Mouse (Mus musculus) liver, postnatal 0 days (tissue): ENCODE results near the gene Padi4. TPM values are rescaled to one million over a fixed set of nuclear protein-coding genes. Genes with fewer than 3 reads are reported as not detected.

ENCODE experiments used
- ATAC-seq: fragments of 200-750 bp; cut with Nextera tagmentation; 2 replicates; pipeline ENCODE4 v1.8.0; 2017; ENCODE audit warnings: mild to moderate bottlenecking, moderate library complexity
- DNase-seq: peaks from one replicate; pipeline ENCODE4 v3.0.0-alpha.2; 2016
- H3K27ac ChIP-seq: fragments of 300-500 bp; sonication (generic); 2 replicates; pipeline ENCODE4 v1.5.1; 2014; ENCODE audit warnings: antibody characterized with exemption, moderate library complexity, mild to moderate bottlenecking, low read depth
- H3K27me3 ChIP-seq: fragments of 300-500 bp; sonication (generic); 2 replicates; pipeline ENCODE4 v1.6.1; 2014; ENCODE audit warnings: low read length, control low read depth, mixed read lengths; ENCODE audit not compliant: insufficient read depth
- H3K36me3 ChIP-seq: fragments of 300-500 bp; sonication (generic); replicated peaks from 2 replicates; pipeline ENCODE4 v1.6.1; 2014; ENCODE audit warnings: mild to moderate bottlenecking, control low read depth, low read length, moderate library complexity, mixed read lengths; ENCODE audit not compliant: insufficient read depth
- H3K4me1 ChIP-seq: fragments of 300-500 bp; sonication (generic); 2 replicates; pipeline ENCODE4 v1.6.1; 2014; ENCODE audit warnings: antibody characterized with exemption, mild to moderate bottlenecking, control low read depth; ENCODE audit not compliant: insufficient read depth
- H3K4me2 ChIP-seq: fragments of 300-500 bp; sonication (generic); 2 replicates; pipeline ENCODE4 v1.6.1; 2014; ENCODE audit warnings: low read depth, mild to moderate bottlenecking, low read length, moderate library complexity, mixed read lengths
- H3K4me3 ChIP-seq: fragments of 300-500 bp; sonication (generic); 2 replicates; pipeline ENCODE4 v1.5.1; 2014; ENCODE audit warnings: low read depth, low read length
- H3K9ac ChIP-seq: fragments of 300-500 bp; sonication (generic); replicated peaks from 2 replicates; pipeline ENCODE4 v1.6.1; 2014; ENCODE audit warnings: mild to moderate bottlenecking, moderate library complexity
- H3K9me3 ChIP-seq: fragments of 300-500 bp; sonication (generic); 2 replicates; pipeline ENCODE4 v1.6.1; 2016; ENCODE audit warnings: mild to moderate bottlenecking, control low read depth, low read length, mixed read lengths
- CTCF ChIP-seq: sonication (generic); IDR thresholded peaks from 2 replicates; pipeline ENCODE4 v1.5.1; 2016; ENCODE audit warnings: antibody characterized with exemption, low read depth
- EP300 ChIP-seq: IDR thresholded peaks from 2 replicates; pipeline ENCODE4 v1.6.1; 2016; ENCODE audit warnings: antibody characterized with exemption, low read depth, mild to moderate bottlenecking
- WGBS: fragments of 180-500 bp; shearing (Covaris S2); extraction: QIAGEN DNeasy Blood & Tissue Kit; methylation state at CpG from one replicate; pipeline ENCODE4 v1.1.7; 2014; ENCODE audit not compliant: insufficient replicate concordance; 5-methylcytosine and 5-hydroxymethylcytosine counted together
- polyA plus RNA-seq: library from polyadenylated mRNA; unstranded; fragments of >200 nt; fragmentation: Nextera tagmentation; extraction: Ambion mirVana; gene quantifications from 2 replicates; pipeline ENCODE4 v1.2.1, GENCODE M21; 2015

The Padi4 gene
- polyA plus RNA-seq, 1 experiment from 2014 or later = 4.5 TPM

DNA sequence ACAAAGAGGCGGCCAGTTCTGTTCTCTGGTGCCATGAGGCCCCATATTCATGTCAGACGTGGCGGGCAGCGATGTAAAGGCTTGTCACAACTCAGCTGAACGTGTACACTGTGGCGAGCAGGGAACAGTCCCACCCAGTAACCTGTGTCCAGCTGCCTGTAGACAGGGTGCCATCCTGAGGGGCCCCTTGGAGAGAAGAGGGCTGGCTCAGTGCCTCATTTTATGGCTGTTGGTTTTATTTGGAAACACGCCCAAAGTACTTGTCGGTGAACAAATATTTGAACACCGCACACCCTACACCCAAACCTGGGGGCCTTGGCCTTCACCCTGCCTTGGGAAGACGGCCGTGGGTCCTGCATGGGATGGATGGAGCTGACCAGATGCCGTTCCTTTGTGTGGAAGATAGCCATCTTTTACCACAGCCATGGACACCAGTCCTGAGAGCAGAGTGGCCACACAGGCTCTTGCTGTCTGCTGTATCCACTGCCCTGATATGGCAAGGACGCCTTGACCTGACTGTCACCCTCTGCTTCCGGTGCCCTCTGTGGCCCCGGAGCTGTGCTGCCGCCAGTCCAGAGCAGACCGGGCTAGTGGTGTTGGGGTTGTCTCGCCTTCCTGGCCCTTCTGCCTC is 65.6 kb downstream of the Padi4 start:
- DNase-seq (no peak), ATAC-seq (peak; percentile 26; the same call in 1 of the 2 replicates)
- no peaks in the 10 kb centered on the region for H3K9me3 ChIP-seq
- no peak for TF ChIP-seq EP300
- no peak for TF ChIP-seq CTCF
- H3K27ac ChIP-seq = no peak overlapping the region
- no peak overlapping the region; the same call in 1 of the 2 replicates for H3K9ac ChIP-seq
- no peak overlapping the region for H3K4me3 ChIP-seq
- H3K36me3 ChIP-seq = peaks cover 76% of the 10 kb centered on the region
- no peak overlapping the region for H3K4me2 ChIP-seq
- no peaks in the 10 kb centered on the region for H3K27me3 ChIP-seq
- WGBS = 60% methylated on average over 18 of the region's 18 CpGs
- peaks cover 14% of the 10 kb centered on the region for H3K4me1 ChIP-seq

GRCm38 (mm10) chr4:140707615-140708014 is 66.4 kb downstream of the Padi4 start:
- peaks cover 20% of the 10 kb centered on the region for H3K4me1 ChIP-seq
- H3K36me3 ChIP-seq = peaks cover 68% of the 10 kb centered on the region
- 71% methylated on average over 4 of the region's 4 CpGs for WGBS
- no peak overlapping the region for H3K4me2 ChIP-seq
- DNase-seq (no peak), ATAC-seq (no peak)
- no peak overlapping the region for H3K27ac ChIP-seq
- no peaks in the 10 kb centered on the region for H3K9me3 ChIP-seq
- H3K4me3 ChIP-seq = no peak overlapping the region
- TF ChIP-seq EP300 = no peak
- H3K9ac ChIP-seq = no peak overlapping the region
- H3K27me3 ChIP-seq = no peaks in the 10 kb centered on the region

DNA sequence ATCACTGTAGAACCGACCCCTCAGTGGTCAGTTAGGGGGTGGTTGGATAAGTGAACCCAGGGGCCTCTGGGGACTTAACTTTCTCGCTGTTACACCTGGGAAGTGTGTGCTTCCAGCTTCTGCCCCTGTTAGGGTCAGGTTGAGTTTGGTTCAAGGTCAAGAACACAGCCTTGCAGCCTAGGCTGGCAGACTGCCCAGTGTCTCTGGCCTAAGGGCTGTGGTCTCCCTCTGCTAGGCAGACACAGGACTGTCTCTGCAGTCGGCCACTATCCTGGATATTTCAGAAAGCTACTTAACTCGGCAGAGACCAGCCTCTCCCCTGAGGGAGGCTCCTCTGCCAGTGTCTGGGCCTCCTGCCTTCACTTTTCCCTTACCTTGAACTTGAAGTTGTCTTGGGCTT is 69.9 kb downstream of the Padi4 start:
- H3K4me2 ChIP-seq = peak overlapping the region; percentile 91
- 49% methylated on average over 4 of the region's 4 CpGs for WGBS
- H3K9ac ChIP-seq = peak overlapping the region; percentile 90
- peaks cover 34% of the 10 kb centered on the region for H3K4me1 ChIP-seq
- peaks cover 34% of the 10 kb centered on the region for H3K36me3 ChIP-seq
- H3K9me3 ChIP-seq = no peaks in the 10 kb centered on the region
- H3K27ac ChIP-seq = no peak overlapping the region; the same call in 1 of the 2 replicates
- H3K27me3 ChIP-seq = no peaks in the 10 kb centered on the region
- TF ChIP-seq EP300 = no peak
- TF ChIP-seq CTCF = no peak
- no peak for DNase-seq
- ATAC-seq = no peak
- H3K4me3 ChIP-seq = 0 out of 2 replicates have a peak overlapping the region, but pooled peaks have one; percentile 69

DNA sequence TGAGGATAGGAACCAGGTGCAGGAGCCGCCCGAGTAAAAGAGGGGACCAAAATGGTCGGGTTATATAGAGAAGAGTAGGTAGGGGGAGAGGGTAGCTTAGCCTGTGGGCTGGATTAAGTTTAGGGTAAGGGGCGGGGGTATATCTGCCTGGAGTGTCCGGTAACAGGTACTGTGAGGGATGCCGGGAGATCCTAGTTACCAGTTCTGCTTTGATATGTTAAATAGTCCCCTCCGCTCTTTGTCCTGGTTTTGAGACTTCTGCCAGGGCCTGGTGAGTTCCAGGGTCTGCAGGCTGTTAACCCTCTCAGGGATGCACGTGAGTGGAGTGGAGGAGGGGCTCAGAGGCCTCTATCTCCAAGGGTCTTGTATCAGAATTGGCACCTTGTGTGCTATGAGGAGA is 70.4 kb downstream of the Padi4 start:
- Histone ChIP-seq H3K9me3 (no peaks in the 10 kb centered on the region), H3K4me3 (peak overlapping the region; percentile 69), H3K36me3 (peaks cover 29% of the 10 kb centered on the region), H3K4me1 (peaks cover 38% of the 10 kb centered on the region), H3K9ac (peak overlapping the region; percentile 90), H3K4me2 (peak overlapping the region; percentile 91), H3K27ac (peak overlapping the region; percentile 94; the same call in 1 of the 2 replicates), H3K27me3 (no peaks in the 10 kb centered on the region)
- ATAC-seq (no peak), DNase-seq (no peak)
- 26% methylated on average over 8 of the region's 8 CpGs for WGBS
- TF ChIP-seq EP300 (no peak), CTCF (no peak)

- Histone ChIP-seq H3K9me3 (no peaks in the 10 kb centered on the region), H3K4me1 (peaks cover 38% of the 10 kb centered on the region), H3K4me3 (peak overlapping the region; percentile 69), H3K9ac (peak overlapping the region; percentile 90), H3K27ac (peak overlapping the region; percentile 94), H3K27me3 (no peaks in the 10 kb centered on the region), H3K36me3 (peaks cover 21% of the 10 kb centered on the region), H3K4me2 (peak overlapping the region; percentile 91)
- no peak for TF ChIP-seq EP300
- no peak for TF ChIP-seq CTCF
- DNase-seq (peak; percentile 92), ATAC-seq (peak; percentile 79)
- under 1% methylated on average over 34 of the region's 68 CpGs for WGBS
These were observed 71.3 kb downstream of the Padi4 start for GRCm38 (mm10) chr4:140702611-140703327.

DNA sequence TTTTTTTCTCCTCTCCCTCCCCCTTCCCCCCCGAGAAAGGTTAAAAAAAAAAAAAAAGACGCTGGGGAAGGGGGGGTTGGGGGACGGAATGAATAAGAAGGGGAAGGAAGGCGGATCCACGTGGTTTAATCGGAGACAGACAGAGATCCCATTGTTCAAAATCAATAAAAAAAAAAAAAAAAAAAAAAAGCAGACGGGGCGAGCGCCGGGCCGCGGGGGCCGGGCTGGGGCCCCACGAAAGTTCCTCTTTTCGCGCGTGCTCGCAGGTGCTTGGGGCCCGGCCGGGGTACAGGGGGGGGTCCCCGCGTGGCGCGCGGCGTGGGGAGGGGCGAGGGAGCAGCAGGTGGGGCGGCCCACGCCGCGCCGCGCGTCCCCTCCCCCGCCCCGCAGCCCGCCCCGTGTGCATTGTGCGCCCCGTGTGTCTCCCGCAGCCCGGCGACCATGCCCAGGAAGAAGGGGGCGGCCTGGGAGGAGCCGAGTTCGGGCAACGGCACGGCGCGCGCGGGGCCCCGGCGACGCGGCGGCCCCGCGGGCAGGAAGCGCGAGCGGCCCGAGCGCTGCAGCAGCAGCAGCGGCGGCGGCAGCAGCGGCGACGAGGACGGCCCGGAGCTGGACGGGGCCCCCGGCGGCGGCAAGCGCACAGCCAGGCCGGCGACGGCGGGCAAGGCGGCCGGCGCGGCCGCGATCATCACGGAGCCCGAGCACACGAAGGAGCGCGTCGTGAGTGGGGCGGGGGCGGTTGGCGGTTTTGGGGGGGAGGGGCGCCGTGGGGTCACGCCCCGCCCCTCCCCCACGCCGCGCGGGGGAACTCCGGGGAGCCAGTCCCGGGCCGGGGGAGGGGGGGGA is 72.1 kb downstream of the Padi4 start:
- peak overlapping the region; percentile 69 for H3K4me3 ChIP-seq
- TF ChIP-seq EP300 (no peak), CTCF (no peak)
- H3K9ac ChIP-seq = peak overlapping the region; percentile 90
- H3K27ac ChIP-seq = peak overlapping the region; percentile 94
- H3K9me3 ChIP-seq = no peaks in the 10 kb centered on the region
- DNase-seq = peak; percentile 68
- ATAC-seq = peak; percentile 26
- peaks cover 35% of the 10 kb centered on the region for H3K4me1 ChIP-seq
- H3K27me3 ChIP-seq = no peaks in the 10 kb centered on the region
- WGBS = 0% methylated on average over 25 of the region's 107 CpGs
- H3K36me3 ChIP-seq = peaks cover 12% of the 10 kb centered on the region
- H3K4me2 ChIP-seq = peak overlapping the region; percentile 91
